Mouse (Mus musculus) liver, embryonic 14.5 days (tissue): ENCODE measurements at regions not wholly inside any gene's neighbourhood (a gene's known extent, or its start where the extent isn't known, plus 50 kb on each side); places are given as distances from the start of the nearest gene placed in this dataset.

Experiments
- ATAC-seq: fragments of 200-750 bp; cut with Nextera tagmentation; 2 replicates; pipeline ENCODE4 v1.8.0; 2017; ENCODE audit warnings: moderate number of reproducible peaks, mild to moderate bottlenecking, moderate library complexity; ENCODE audit not compliant: insufficient read depth
- DNase-seq, 3 experiments: peaks; one replicate each; pipeline ENCODE4 v3.0.0-alpha.2; 2012 to 2013; ENCODE audit warnings: low read depth in 3 of 3, low spot score in 3 of 3
- H3K27ac ChIP-seq: fragments of 300-500 bp; sonication (generic); 2 replicates; pipeline ENCODE4 v1.5.1; 2014; ENCODE audit warnings: moderate library complexity, mild to moderate bottlenecking, control low read depth, inconsistent platforms
- H3K27me3 ChIP-seq: fragments of 300-500 bp; sonication (generic); 2 replicates; pipeline ENCODE4 v1.6.1; 2014; ENCODE audit warnings: mild to moderate bottlenecking, low read length, moderate library complexity; ENCODE audit not compliant: control insufficient read depth, insufficient read depth
- H3K36me3 ChIP-seq: fragments of 300-500 bp; sonication (generic); replicated peaks from 2 replicates; pipeline ENCODE4 v1.6.1; 2014; ENCODE audit warnings: low read depth; ENCODE audit not compliant: control insufficient read depth, insufficient read depth
- H3K4me1 ChIP-seq, 2 experiments: fragments of 200-500 bp in 1 of 2; fragments of 300-500 bp in 1 of 2; sonication (generic) in 1 of 2; replicated peaks; 2 replicates each; pipeline ENCODE4 v1.6.1; 2012 to 2014; ENCODE audit warnings: antibody characterized with exemption in 1 of 2, inconsistent platforms in 1 of 2, low read length in 1 of 2; ENCODE audit not compliant: control insufficient read depth in 2 of 2, insufficient read depth in 2 of 2
- H3K4me2 ChIP-seq: fragments of 300-500 bp; sonication (generic); 2 replicates; pipeline ENCODE4 v1.6.1; 2014; ENCODE audit warnings: low read depth, mild to moderate bottlenecking, control low read depth, moderate library complexity
- H3K4me3 ChIP-seq, 2 experiments: fragments of 200-500 bp in 1 of 2; fragments of 300-500 bp in 1 of 2; sonication (generic) in 1 of 2; 2 replicates each; pipeline ENCODE4 v1.5.1; 2012 to 2014; ENCODE audit warnings: low read depth in 2 of 2, low read length in 2 of 2, mild to moderate bottlenecking in 2 of 2, control low read depth in 1 of 2, inconsistent platforms in 1 of 2, moderate library complexity in 1 of 2; ENCODE audit not compliant: insufficient read depth in 1 of 2
- H3K9ac ChIP-seq: fragments of 300-500 bp; sonication (generic); replicated peaks from 2 replicates; pipeline ENCODE4 v1.6.1; 2014; ENCODE audit warnings: mild to moderate bottlenecking, control low read depth, moderate library complexity
- H3K9me3 ChIP-seq: fragments of 300-500 bp; sonication (generic); 2 replicates; pipeline ENCODE4 v1.6.1; 2016; ENCODE audit warnings: low read length, mixed read lengths; ENCODE audit not compliant: control insufficient read depth
- CTCF ChIP-seq: IDR thresholded peaks from 2 replicates; pipeline ENCODE4 v1.5.1; 2016; ENCODE audit warnings: antibody characterized with exemption, low read depth, control low read depth
- EP300 ChIP-seq: IDR thresholded peaks from 2 replicates; pipeline ENCODE4 v1.6.1; 2016; ENCODE audit warnings: antibody characterized with exemption, low read depth
- WGBS: fragments of 180-500 bp; shearing (Covaris S2); extraction: QIAGEN DNeasy Blood & Tissue Kit; methylation state at CpG from one replicate; pipeline ENCODE4 v1.1.7; 2014; ENCODE audit not compliant: insufficient replicate concordance; 5-methylcytosine and 5-hydroxymethylcytosine counted together

GRCm38 (mm10) chr14:60489111-60489510 lies 116.1 kb downstream of the Amer2 start:
- H3K27ac ChIP-seq: no peak overlapping the region
- H3K9ac ChIP-seq: no peak overlapping the region
- H3K4me3 ChIP-seq: no peak overlapping the region
- H3K36me3 ChIP-seq: no peaks in the 10 kb centered on the region
- no peak overlapping the region for H3K4me2 ChIP-seq
- peaks cover 12% of the 10 kb centered on the region for H3K27me3 ChIP-seq
- TF ChIP-seq EP300 (no peak), CTCF (no peak)
- no peaks in the 10 kb centered on the region for H3K9me3 ChIP-seq
- 49% methylated on average over 4 of the region's 4 CpGs for WGBS
- H3K4me1 ChIP-seq: no peaks in the 10 kb centered on the region
- ATAC-seq (no peak), DNase-seq (no peak)

- WGBS: 67% methylated on average over 2 of the region's 2 CpGs
- ATAC-seq: no peak
- TF ChIP-seq EP300: no peak
- no peak for TF ChIP-seq CTCF
These were observed 117.8 kb downstream of the Amer2 start for GRCm38 (mm10) chr14:60490886-60491285.

GRCm38 (mm10) chr14:60495441-60495840 lies 122.4 kb downstream of the Amer2 start:
- Histone ChIP-seq H3K9ac (no peak overlapping the region), H3K36me3 (no peaks in the 10 kb centered on the region), H3K9me3 (no peaks in the 10 kb centered on the region), H3K4me2 (no peak overlapping the region), H3K4me1 (no peaks in the 10 kb centered on the region), H3K27ac (no peak overlapping the region), H3K27me3 (no peaks in the 10 kb centered on the region), H3K4me3 (no peak overlapping the region)
- ATAC-seq (no peak), DNase-seq (no peak)
- 60% methylated on average over 5 of the region's 5 CpGs for WGBS
- TF ChIP-seq CTCF (no peak), EP300 (no peak)

More at GRCm38 (mm10) chr14:60490886-60491285, 117.8 kb downstream of the Amer2 start:
- Histone ChIP-seq H3K27me3 (peaks cover 3% of the 10 kb centered on the region), H3K36me3 (no peaks in the 10 kb centered on the region), H3K4me3 (no peak overlapping the region), H3K9me3 (no peaks in the 10 kb centered on the region), H3K4me1 (no peaks in the 10 kb centered on the region), H3K9ac (no peak overlapping the region), H3K4me2 (no peak overlapping the region), H3K27ac (no peak overlapping the region)
- no peak for DNase-seq

GRCm38 (mm10) chr14:60502552-60502951 lies 129.5 kb downstream of the Amer2 start:
- H3K4me3 ChIP-seq: no peak overlapping the region
- H3K9me3 ChIP-seq: no peaks in the 10 kb centered on the region
- no peak overlapping the region for H3K9ac ChIP-seq
- H3K4me2 ChIP-seq: no peak overlapping the region
- no peak for DNase-seq
- no peak overlapping the region for H3K27ac ChIP-seq
- H3K27me3 ChIP-seq: no peaks in the 10 kb centered on the region
- no peak for TF ChIP-seq EP300
- no peak for TF ChIP-seq CTCF
- H3K4me1 ChIP-seq: no peaks in the 10 kb centered on the region
- H3K36me3 ChIP-seq: no peaks in the 10 kb centered on the region
- ATAC-seq: no peak
- 59% methylated on average over 6 of the region's 6 CpGs for WGBS

- DNase-seq (no peak), ATAC-seq (no peak)
- Histone ChIP-seq H3K4me3 (no peak overlapping the region), H3K4me1 (no peaks in the 10 kb centered on the region), H3K9ac (no peak overlapping the region), H3K36me3 (no peaks in the 10 kb centered on the region), H3K9me3 (no peaks in the 10 kb centered on the region), H3K4me2 (no peak overlapping the region), H3K27me3 (no peaks in the 10 kb centered on the region), H3K27ac (no peak overlapping the region)
- WGBS: 55% methylated on average over 6 of the region's 6 CpGs
- TF ChIP-seq CTCF: no peak
- TF ChIP-seq EP300: no peak
These were observed 128.7 kb upstream of the Spata13 start for GRCm38 (mm10) chr14:60505066-60505465.
